Mouse (Mus musculus) heart, embryonic 14.5 days (tissue): ENCODE data around the gene Tnfsf15. TPM values are rescaled to one million over a fixed set of nuclear protein-coding genes. Genes with fewer than 3 reads are reported as not detected.

Experiments
- ATAC-seq: fragments of 200-750 bp; cut with Nextera tagmentation; 2 replicates; pipeline ENCODE4 v1.8.0; 2017; ENCODE audit warnings: low read depth, moderate TSS enrichment; ENCODE audit not compliant: insufficient number of reproducible peaks, insufficient read depth, low FRiP score
- H3K27ac ChIP-seq, 2 experiments: fragments of 200-500 bp in 1 of 2; fragments of 300-500 bp in 1 of 2; sonication (generic) in 1 of 2; replicated peaks in 1 of 2; 2 replicates each; pipeline ENCODE4 v1.5.1; 2012 to 2014; ENCODE audit warnings: low read depth in 2 of 2, low read length in 2 of 2, control low read depth in 1 of 2, mild to moderate bottlenecking in 1 of 2, mixed read lengths in 1 of 2; ENCODE audit not compliant: control insufficient read depth in 1 of 2, insufficient read depth in 1 of 2
- H3K27me3 ChIP-seq: fragments of 300-500 bp; sonication (generic); 2 replicates; pipeline ENCODE4 v1.6.1; 2014; ENCODE audit warnings: mild to moderate bottlenecking, low read length, control low read depth; ENCODE audit not compliant: control insufficient read depth, insufficient read depth
- H3K36me3 ChIP-seq: fragments of 300-500 bp; sonication (generic); 2 replicates; pipeline ENCODE4 v1.6.1; 2014; ENCODE audit warnings: mild to moderate bottlenecking, control low read depth, low read length, mixed read lengths; ENCODE audit not compliant: control insufficient read depth, insufficient read depth
- H3K4me1 ChIP-seq, 2 experiments: fragments of 200-500 bp in 1 of 2; fragments of 300-500 bp in 1 of 2; sonication (generic) in 1 of 2; 2 replicates each; pipeline ENCODE4 v1.6.1; 2012 to 2014; ENCODE audit warnings: low read length in 2 of 2, control low read depth in 1 of 2, mixed read lengths in 1 of 2; ENCODE audit not compliant: control insufficient read depth in 2 of 2, insufficient read depth in 2 of 2
- H3K4me2 ChIP-seq: fragments of 300-500 bp; sonication (generic); 2 replicates; pipeline ENCODE4 v1.6.1; 2014; ENCODE audit warnings: mild to moderate bottlenecking, low read length
- H3K4me3 ChIP-seq, 2 experiments: fragments of 200-500 bp in 1 of 2; fragments of 300-500 bp in 1 of 2; sonication (generic) in 1 of 2; 2 replicates each; pipeline ENCODE4 v1.5.1; 2012 to 2014; ENCODE audit warnings: low read length in 2 of 2, mild to moderate bottlenecking in 2 of 2, control low read depth in 1 of 2, low read depth in 1 of 2, moderate library complexity in 1 of 2; ENCODE audit not compliant: control insufficient read depth in 1 of 2, insufficient read depth in 1 of 2
- H3K9ac ChIP-seq: fragments of 300-500 bp; sonication (generic); 2 replicates; pipeline ENCODE4 v1.6.1; 2014; ENCODE audit warnings: mild to moderate bottlenecking, low read length
- H3K9me3 ChIP-seq: fragments of 300-500 bp; sonication (generic); 2 replicates; pipeline ENCODE4 v1.6.1; 2016; ENCODE audit warnings: low read length, control low read depth; ENCODE audit not compliant: control insufficient read depth
- WGBS: fragments of 180-500 bp; shearing (Covaris S2); extraction: QIAGEN DNeasy Blood & Tissue Kit; methylation state at CpG from one replicate; pipeline ENCODE4 v1.1.7; 2014; 5-methylcytosine and 5-hydroxymethylcytosine counted together
- polyA plus RNA-seq: library from polyadenylated mRNA; unstranded; fragments of >200 nt; fragmentation: Nextera tagmentation; extraction: Ambion mirVana; gene quantifications from 2 replicates; pipeline ENCODE4 v1.2.1, GENCODE M21; 2014

Tnfsf15 gene
- polyA plus RNA-seq, 1 experiment from 2014 or later = not detected

DNA sequence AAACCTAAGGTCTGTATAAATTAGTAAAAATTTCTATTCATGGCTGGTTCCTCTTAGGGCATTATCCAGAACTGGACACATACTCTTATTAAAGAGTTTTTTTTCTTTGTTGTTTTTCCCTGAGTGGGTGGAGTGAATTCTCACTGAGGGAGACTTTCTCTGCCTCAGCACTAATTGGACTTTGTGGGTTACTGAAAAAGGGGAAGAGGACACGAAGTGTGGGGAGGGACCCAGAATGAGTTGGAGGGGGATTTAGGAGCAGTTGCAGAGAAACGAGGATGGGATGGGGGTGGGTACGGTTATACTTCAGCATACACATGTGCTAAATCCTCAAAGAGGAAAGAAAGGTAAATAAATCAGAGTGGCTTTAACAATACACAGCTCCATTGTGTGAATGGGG lies 45.2 kb downstream of the Tnfsf15 start:
- H3K4me1 ChIP-seq = no peaks in the 10 kb centered on the region
- H3K27me3 ChIP-seq = no peaks in the 10 kb centered on the region
- H3K9me3 ChIP-seq = no peaks in the 10 kb centered on the region
- H3K27ac ChIP-seq = no peak overlapping the region
- H3K4me3 ChIP-seq = no peak overlapping the region
- WGBS = 71% methylated on average over 3 of the region's 3 CpGs
- ATAC-seq = no peak
- no peak overlapping the region for H3K9ac ChIP-seq
- H3K4me2 ChIP-seq = no peak overlapping the region
- H3K36me3 ChIP-seq = no peaks in the 10 kb centered on the region

DNA sequence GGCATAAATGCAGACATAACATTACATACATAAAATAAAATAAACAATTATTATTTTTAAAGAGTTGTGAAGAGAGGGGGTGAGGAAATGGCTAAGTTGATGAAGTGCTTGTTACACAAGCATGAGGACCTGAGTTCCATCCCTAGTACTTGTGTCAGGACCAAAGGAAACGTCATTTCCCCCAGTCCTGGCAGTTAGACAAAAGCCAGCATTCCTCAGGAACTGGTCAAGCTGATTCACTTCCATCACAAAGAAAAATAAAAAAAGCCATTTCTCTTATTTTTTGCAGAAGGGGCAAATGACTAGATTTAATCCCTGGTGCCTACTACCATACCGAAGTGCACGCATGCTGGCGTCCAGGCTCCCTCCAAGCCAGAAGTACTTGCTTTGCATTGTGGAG lies 48.0 kb downstream of the Tnfsf15 start:
- no peaks in the 10 kb centered on the region for H3K4me1 ChIP-seq
- WGBS = 72% methylated on average over 4 of the region's 4 CpGs
- no peaks in the 10 kb centered on the region for H3K9me3 ChIP-seq
- no peak overlapping the region for H3K4me2 ChIP-seq
- H3K27ac ChIP-seq = no peak overlapping the region
- H3K4me3 ChIP-seq = no peak overlapping the region
- no peaks in the 10 kb centered on the region for H3K36me3 ChIP-seq
- ATAC-seq = no peak
- H3K9ac ChIP-seq = no peak overlapping the region
- H3K27me3 ChIP-seq = no peaks in the 10 kb centered on the region

GRCm38 (mm10) chr4:63692351-63692750 lies 52.6 kb downstream of the Tnfsf15 start:
- H3K27me3 ChIP-seq = no peaks in the 10 kb centered on the region
- no peak overlapping the region for H3K9ac ChIP-seq
- H3K4me3 ChIP-seq = no peak overlapping the region
- no peaks in the 10 kb centered on the region for H3K9me3 ChIP-seq
- H3K27ac ChIP-seq = no peak overlapping the region
- no peak overlapping the region for H3K4me2 ChIP-seq
- no peaks in the 10 kb centered on the region for H3K4me1 ChIP-seq
- no peaks in the 10 kb centered on the region for H3K36me3 ChIP-seq
- no peak for ATAC-seq

DNA sequence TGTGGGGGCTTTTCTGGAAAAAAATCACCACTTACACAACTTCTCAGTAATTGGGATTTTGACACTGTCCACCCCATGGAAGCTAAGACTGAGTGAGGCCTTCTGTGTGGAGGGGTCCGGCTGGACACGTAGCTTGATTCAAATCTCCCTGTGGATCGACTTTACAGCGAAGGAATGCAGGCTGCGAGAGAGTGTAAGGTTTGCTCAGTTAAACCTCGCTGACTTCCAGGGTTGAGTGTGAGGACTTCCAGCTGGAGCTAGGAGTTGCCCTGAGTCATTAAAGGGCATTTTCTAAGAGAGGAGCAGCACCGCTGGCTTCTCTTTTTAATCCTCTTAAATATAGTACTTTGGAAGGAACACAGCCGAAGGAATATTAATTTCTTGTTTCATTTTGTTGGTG lies 57.5 kb downstream of the Tnfsf15 start:
- no peaks in the 10 kb centered on the region for H3K4me1 ChIP-seq
- WGBS = 65% methylated on average over 8 of the region's 8 CpGs
- H3K4me2 ChIP-seq = no peak overlapping the region
- H3K9ac ChIP-seq = no peak overlapping the region
- ATAC-seq = no peak
- 0 out of 2 replicates have a peak, but pooled peaks cover 4% of the 10 kb centered on the region for H3K27me3 ChIP-seq
- no peaks in the 10 kb centered on the region for H3K9me3 ChIP-seq
- no peaks in the 10 kb centered on the region for H3K36me3 ChIP-seq
- H3K4me3 ChIP-seq = no peak overlapping the region
- H3K27ac ChIP-seq = no peak overlapping the region

DNA sequence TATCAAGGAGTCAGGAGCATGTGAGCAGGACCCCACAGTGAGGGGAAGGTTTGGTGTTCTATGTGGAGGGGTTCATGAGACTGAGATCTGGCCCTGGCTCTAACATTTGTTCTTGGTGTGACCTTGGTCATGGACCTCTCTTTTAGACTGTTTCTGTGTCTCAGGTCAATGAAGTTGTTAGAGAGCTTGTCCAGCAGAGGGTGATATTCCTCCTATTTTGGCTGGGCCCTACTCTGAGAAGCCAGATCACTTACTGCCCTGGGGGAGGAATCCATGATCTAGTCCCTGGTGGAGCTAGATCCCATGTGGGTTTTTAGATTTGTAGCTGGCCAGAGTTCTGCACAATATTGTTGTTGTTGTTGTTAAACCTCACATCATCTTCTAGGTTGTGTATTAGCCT lies 58.8 kb downstream of the Tnfsf15 start:
- ATAC-seq = no peak; the same call in 1 of the 2 replicates
- 0 out of 2 replicates have a peak, but pooled peaks cover 4% of the 10 kb centered on the region for H3K27me3 ChIP-seq
- no peak overlapping the region for H3K4me2 ChIP-seq
- no peak overlapping the region for H3K4me3 ChIP-seq
- no peak overlapping the region for H3K27ac ChIP-seq
- no peak overlapping the region for H3K9ac ChIP-seq
- H3K9me3 ChIP-seq = no peaks in the 10 kb centered on the region
- H3K36me3 ChIP-seq = no peaks in the 10 kb centered on the region
- H3K4me1 ChIP-seq = no peaks in the 10 kb centered on the region

- 59% methylated on average over 4 of the region's 4 CpGs for WGBS
- H3K27me3 ChIP-seq = 0 out of 2 replicates have a peak, but pooled peaks cover 4% of the 10 kb centered on the region
- no peak overlapping the region for H3K27ac ChIP-seq
- H3K9ac ChIP-seq = no peak overlapping the region
- H3K4me1 ChIP-seq = no peaks in the 10 kb centered on the region
- no peak for ATAC-seq
- H3K4me3 ChIP-seq = no peak overlapping the region
- no peak overlapping the region for H3K4me2 ChIP-seq
- no peaks in the 10 kb centered on the region for H3K9me3 ChIP-seq
- no peaks in the 10 kb centered on the region for H3K36me3 ChIP-seq
Measured at GRCm38 (mm10) chr4:63685253-63685525, 59.7 kb downstream of the Tnfsf15 start.

GRCm38 (mm10) chr4:63684412-63685252 lies 60.3 kb downstream of the Tnfsf15 start:
- Histone ChIP-seq H3K36me3 (no peaks in the 10 kb centered on the region), H3K9me3 (no peaks in the 10 kb centered on the region), H3K9ac (no peak overlapping the region), H3K4me2 (no peak overlapping the region), H3K4me1 (no peaks in the 10 kb centered on the region), H3K4me3 (no peak overlapping the region), H3K27me3 (0 out of 2 replicates have a peak, but pooled peaks cover 4% of the 10 kb centered on the region), H3K27ac (no peak overlapping the region)
- ATAC-seq = no peak
- WGBS = 72% methylated on average over 10 of the region's 10 CpGs

- H3K4me3 ChIP-seq = no peak overlapping the region
- WGBS = 85% methylated on average over 6 of the region's 6 CpGs
Measured at GRCm38 (mm10) chr4:63683716-63684115, 61.2 kb downstream of the Tnfsf15 start.

More at GRCm38 (mm10) chr4:63683716-63684115, 61.2 kb downstream of the Tnfsf15 start:
- no peaks in the 10 kb centered on the region for H3K36me3 ChIP-seq
- no peak for ATAC-seq
- 0 out of 2 replicates have a peak, but pooled peaks cover 4% of the 10 kb centered on the region for H3K27me3 ChIP-seq
- H3K9me3 ChIP-seq = no peaks in the 10 kb centered on the region
- H3K27ac ChIP-seq = no peak overlapping the region
- no peaks in the 10 kb centered on the region for H3K4me1 ChIP-seq
- no peak overlapping the region for H3K9ac ChIP-seq
- no peak overlapping the region for H3K4me2 ChIP-seq
